Mouse (Mus musculus): ENCODE measurements around the gene Erc2.
"Not testable (repeated sequence)": the region's sequence is repeated elsewhere in the genome, so short reads cannot be mapped to it uniquely, and the experiment has no call there.

GRCm38 (mm10) chr14:27886337-27886736 is 264.1 kb downstream of the Erc2 start:
- TF ChIP-seq NANOG (IDR thresholded peaks at IDR 0.05; ENCODE audit: borderline replicate concordance, low read length), result peak; percentile 86
- not testable (repeated sequence) for TF ChIP-seq CTCF (conservative IDR thresholded peaks at IDR 0.05; ENCODE audit: low read length); POU5F1 (IDR thresholded peaks at IDR 0.05; ENCODE audit: borderline replicate concordance, low read length)

Data from E14TG2a.4 (cell line).